Mouse (Mus musculus) stomach, embryonic 16.5 days (tissue): ENCODE data around the gene Sh3gl2. TPM values are rescaled to one million over a fixed set of nuclear protein-coding genes. Genes with fewer than 3 reads are reported as not detected.

Experiments
- ATAC-seq: fragments of 200-750 bp; cut with Nextera tagmentation; 2 replicates; pipeline ENCODE4 v1.8.0; 2017; ENCODE audit warnings: moderate number of reproducible peaks, moderate TSS enrichment; ENCODE audit not compliant: insufficient read depth, low FRiP score
- H3K27ac ChIP-seq: fragments of 300-500 bp; sonication (generic); 2 replicates; pipeline ENCODE4 v1.5.1; 2014; ENCODE audit warnings: low read length
- H3K27me3 ChIP-seq: fragments of 300-500 bp; sonication (generic); 2 replicates; pipeline ENCODE4 v1.6.1; 2014; ENCODE audit warnings: low read length, control low read depth, mixed read lengths; ENCODE audit not compliant: control insufficient read depth, insufficient read depth
- H3K36me3 ChIP-seq: fragments of 300-500 bp; sonication (generic); 2 replicates; pipeline ENCODE4 v1.6.1; 2014; ENCODE audit warnings: low read length; ENCODE audit not compliant: control insufficient read depth, insufficient read depth
- H3K4me1 ChIP-seq: fragments of 300-500 bp; sonication (generic); 2 replicates; pipeline ENCODE4 v1.6.1; 2014; ENCODE audit warnings: low read length, control low read depth, mixed read lengths; ENCODE audit not compliant: control insufficient read depth, insufficient read depth
- H3K4me2 ChIP-seq: fragments of 300-500 bp; sonication (generic); 2 replicates; pipeline ENCODE4 v1.6.1; 2014; ENCODE audit warnings: low read depth, low read length, mixed read lengths
- H3K4me3 ChIP-seq: fragments of 300-500 bp; sonication (generic); replicated peaks from 2 replicates; pipeline ENCODE4 v1.5.1; 2014; ENCODE audit warnings: mild to moderate bottlenecking, low read length
- H3K9ac ChIP-seq: fragments of 300-500 bp; sonication (generic); 2 replicates; pipeline ENCODE4 v1.6.1; 2014; ENCODE audit warnings: low read length
- H3K9me3 ChIP-seq: fragments of 300-500 bp; sonication (generic); replicated peaks from 2 replicates; pipeline ENCODE4 v1.6.1; 2016; ENCODE audit warnings: low read length, control low read depth; ENCODE audit not compliant: control insufficient read depth
- WGBS: fragments of 180-500 bp; shearing (Covaris S2); extraction: QIAGEN DNeasy Blood & Tissue Kit; methylation state at CpG from one replicate; pipeline ENCODE4 v1.1.7; 2014; 5-methylcytosine and 5-hydroxymethylcytosine counted together
- polyA plus RNA-seq: library from polyadenylated mRNA; unstranded; fragments of >200 nt; fragmentation: Nextera tagmentation; extraction: Ambion mirVana; gene quantifications from 2 replicates; pipeline ENCODE4 v1.2.1, GENCODE M21; 2015

Sh3gl2 gene
- polyA plus RNA-seq, 1 experiment from 2014 or later, result 11.4 TPM

DNA sequence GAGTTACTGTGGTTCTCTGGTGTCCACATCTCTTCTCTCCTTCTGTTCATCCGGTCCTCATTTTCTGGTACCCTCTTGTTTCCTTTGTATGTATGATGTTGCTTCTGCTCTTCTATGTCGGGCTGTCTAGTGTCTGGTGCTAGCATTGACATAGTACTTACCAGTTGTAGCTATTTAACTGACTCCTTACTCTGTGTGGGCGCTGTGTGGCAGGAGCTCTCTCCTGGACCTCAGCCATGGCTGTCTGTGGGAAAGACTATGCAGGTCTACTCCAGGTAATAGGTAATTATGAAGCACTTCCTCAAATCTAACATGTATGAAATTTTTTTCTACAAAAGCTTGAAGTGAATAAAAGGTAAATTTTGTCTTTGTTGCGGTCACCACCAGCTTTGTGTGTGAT, 169.9 kb downstream of the Sh3gl2 start:
- Histone ChIP-seq H3K9ac (no peak overlapping the region), H3K27ac (no peak overlapping the region), H3K27me3 (no peaks in the 10 kb centered on the region), H3K4me1 (no peaks in the 10 kb centered on the region), H3K4me2 (no peak overlapping the region), H3K9me3 (no peaks in the 10 kb centered on the region), H3K4me3 (no peak overlapping the region), H3K36me3 (no peaks in the 10 kb centered on the region)
- WGBS, result 79% methylated on average over 4 of the region's 4 CpGs
- ATAC-seq, result no peak

- H3K4me1 ChIP-seq, result no peaks in the 10 kb centered on the region
- 88% methylated on average over 6 of the region's 6 CpGs for WGBS
Measured at GRCm38 (mm10) chr4:85376187-85376586, 171.3 kb downstream of the Sh3gl2 start.

DNA sequence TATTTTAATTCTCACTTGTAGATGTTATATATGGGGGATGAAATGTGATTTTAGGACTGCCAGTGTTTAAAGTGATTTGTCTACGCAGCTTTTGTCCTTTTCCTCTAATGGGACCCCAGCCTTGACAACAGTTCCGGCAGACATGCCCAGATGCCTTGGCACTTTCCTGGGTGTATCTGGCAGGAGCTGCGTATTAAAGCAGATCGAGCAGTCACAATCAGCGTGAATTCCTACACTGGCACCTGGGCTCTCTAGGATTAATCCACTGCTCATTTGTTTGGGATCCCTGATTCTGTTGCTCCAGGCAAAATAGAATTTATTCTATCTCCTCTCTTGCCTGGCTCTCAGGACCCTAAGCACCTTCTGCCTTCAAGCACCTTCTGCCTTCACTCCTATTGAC, 171.7 kb downstream of the Sh3gl2 start:
- Histone ChIP-seq H3K4me3 (no peak overlapping the region), H3K4me2 (no peak overlapping the region), H3K4me1 (no peaks in the 10 kb centered on the region), H3K9me3 (no peaks in the 10 kb centered on the region), H3K36me3 (no peaks in the 10 kb centered on the region), H3K27me3 (no peaks in the 10 kb centered on the region), H3K9ac (no peak overlapping the region), H3K27ac (no peak overlapping the region)
- 92% methylated on average over 5 of the region's 5 CpGs for WGBS
- ATAC-seq, result no peak

More at GRCm38 (mm10) chr4:85376187-85376586, 171.3 kb downstream of the Sh3gl2 start:
- Histone ChIP-seq H3K9ac (no peak overlapping the region), H3K4me3 (no peak overlapping the region), H3K27ac (no peak overlapping the region), H3K9me3 (no peaks in the 10 kb centered on the region), H3K4me2 (no peak overlapping the region), H3K27me3 (no peaks in the 10 kb centered on the region), H3K36me3 (no peaks in the 10 kb centered on the region)
- ATAC-seq, result no peak

GRCm38 (mm10) chr4:85385241-85385640, 180.3 kb downstream of the Sh3gl2 start:
- Histone ChIP-seq H3K9ac (no peak overlapping the region), H3K4me1 (no peaks in the 10 kb centered on the region), H3K27ac (no peak overlapping the region), H3K27me3 (no peaks in the 10 kb centered on the region), H3K4me3 (no peak overlapping the region), H3K4me2 (no peak overlapping the region), H3K9me3 (no peaks in the 10 kb centered on the region), H3K36me3 (no peaks in the 10 kb centered on the region)
- no peak for ATAC-seq
- 67% methylated on average over 5 of the region's 5 CpGs for WGBS

- ATAC-seq, result no peak
- H3K4me3 ChIP-seq, result no peak overlapping the region
- no peaks in the 10 kb centered on the region for H3K9me3 ChIP-seq
- no peak overlapping the region for H3K9ac ChIP-seq
- H3K4me2 ChIP-seq, result no peak overlapping the region
- 93% methylated on average over 6 of the region's 6 CpGs for WGBS
- H3K27ac ChIP-seq, result no peak overlapping the region
- no peaks in the 10 kb centered on the region for H3K36me3 ChIP-seq
- no peaks in the 10 kb centered on the region for H3K27me3 ChIP-seq
- H3K4me1 ChIP-seq, result no peaks in the 10 kb centered on the region
Measured at GRCm38 (mm10) chr4:85387676-85388075, 182.8 kb downstream of the Sh3gl2 start.

DNA sequence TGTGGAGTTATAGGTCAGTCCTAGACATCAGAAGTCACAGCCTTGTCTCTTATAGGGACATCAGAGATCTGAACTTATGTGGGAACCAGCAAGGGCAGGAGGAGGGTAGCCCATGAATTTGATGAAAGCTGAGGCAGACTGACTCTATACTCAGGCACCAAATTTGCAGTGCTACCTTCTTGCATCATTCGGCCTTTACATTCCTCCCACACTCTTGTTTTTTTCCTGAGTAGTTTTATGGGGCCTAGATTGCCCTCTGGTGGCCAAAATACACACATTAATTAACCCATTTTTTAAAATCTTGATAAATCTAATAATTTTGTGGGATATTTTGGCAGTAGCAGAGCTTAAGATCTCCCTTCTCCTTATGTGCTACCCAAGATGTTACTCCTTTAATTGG, 186.9 kb downstream of the Sh3gl2 start:
- no peak for ATAC-seq
- no peaks in the 10 kb centered on the region for H3K9me3 ChIP-seq

GRCm38 (mm10) chr4:85398765-85399164, 193.8 kb downstream of the Sh3gl2 start:
- Histone ChIP-seq H3K36me3 (no peaks in the 10 kb centered on the region), H3K9me3 (no peaks in the 10 kb centered on the region), H3K4me3 (no peak overlapping the region), H3K27me3 (no peaks in the 10 kb centered on the region), H3K4me2 (no peak overlapping the region), H3K9ac (no peak overlapping the region), H3K27ac (no peak overlapping the region), H3K4me1 (no peaks in the 10 kb centered on the region)
- WGBS, result 80% methylated on average over 8 of the region's 8 CpGs
- no peak for ATAC-seq

More for the DNA sequence above, 186.9 kb downstream of the Sh3gl2 start:
- Histone ChIP-seq H3K4me3 (no peak overlapping the region), H3K4me2 (no peak overlapping the region), H3K27me3 (no peaks in the 10 kb centered on the region), H3K9ac (no peak overlapping the region), H3K27ac (no peak overlapping the region), H3K4me1 (no peaks in the 10 kb centered on the region), H3K36me3 (no peaks in the 10 kb centered on the region)
- 35% methylated on average over 1 of the region's 1 CpGs for WGBS

- Histone ChIP-seq H3K4me2 (no peak overlapping the region), H3K27me3 (0 out of 2 replicates have a peak, but pooled peaks cover 3% of the 10 kb centered on the region), H3K9ac (no peak overlapping the region), H3K27ac (no peak overlapping the region), H3K4me3 (no peak overlapping the region), H3K4me1 (no peaks in the 10 kb centered on the region), H3K9me3 (no peaks in the 10 kb centered on the region), H3K36me3 (no peaks in the 10 kb centered on the region)
- WGBS, result 31% methylated on average over 4 of the region's 4 CpGs
- ATAC-seq, result no peak
Measured at GRCm38 (mm10) chr4:85402823-85403222, 197.9 kb downstream of the Sh3gl2 start.

DNA sequence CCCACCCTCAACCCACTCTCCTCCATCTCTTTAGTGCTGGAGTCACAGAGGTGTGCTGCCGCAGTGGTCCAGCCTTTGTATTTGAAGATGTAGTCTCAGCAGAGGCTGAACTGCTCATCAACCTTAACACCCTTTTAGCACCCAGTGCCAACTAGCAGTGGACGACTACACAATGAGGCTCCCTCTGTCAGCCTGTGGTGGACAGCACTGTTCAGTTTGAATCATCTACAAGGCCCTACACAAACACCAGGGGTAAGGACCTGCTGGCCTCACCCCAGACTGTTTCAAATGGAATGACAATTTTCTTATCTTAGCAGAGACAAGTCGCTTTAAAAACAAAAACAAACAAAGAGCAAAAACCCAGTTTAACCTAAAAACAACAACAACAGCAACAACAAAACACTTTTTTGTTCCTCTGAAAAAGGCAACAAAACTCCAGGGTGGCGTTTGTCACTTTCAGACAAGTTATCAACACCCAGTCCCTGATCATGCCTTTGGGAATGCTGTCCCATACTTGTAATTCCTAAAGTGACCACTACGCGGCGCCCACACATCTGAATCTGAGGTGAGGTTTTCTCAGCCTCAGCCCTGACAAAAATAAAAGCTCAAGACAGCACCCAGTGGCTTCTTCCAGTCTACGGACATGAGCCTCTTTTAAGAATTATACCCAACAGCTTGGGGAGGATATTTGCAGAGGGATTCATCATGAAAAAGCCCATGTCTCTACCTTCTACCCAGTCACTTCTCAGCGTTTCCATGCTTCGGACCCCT, 199.7 kb downstream of the Sh3gl2 start:
- Histone ChIP-seq H3K4me1 (no peaks in the 10 kb centered on the region), H3K4me3 (no peak overlapping the region), H3K9me3 (no peaks in the 10 kb centered on the region), H3K27me3 (0 out of 2 replicates have a peak, but pooled peaks cover 3% of the 10 kb centered on the region), H3K36me3 (no peaks in the 10 kb centered on the region), H3K27ac (no peak overlapping the region), H3K9ac (no peak overlapping the region), H3K4me2 (no peak overlapping the region)
- 40% methylated on average over 10 of the region's 10 CpGs for WGBS
- no peak for ATAC-seq
